Mouse (Mus musculus): ENCODE results near the gene Far1. TPM values are rescaled to one million over a fixed set of nuclear protein-coding genes. Genes with fewer than 3 reads are reported as not detected.

The Far1 gene
- total RNA-seq (2021), result 100 to 1,000 TPM; 116 TPM
- long read RNA-seq, experiment 1, full-length matches to known transcripts, result 40 of 54 reads
- long read RNA-seq, experiment 1, partial matches to known transcripts, result 8 of 54 reads
- long read RNA-seq, experiment 1, other reads (novel, unspliced or antisense), result 6 of 54 reads
- long read RNA-seq, experiment 2, full-length matches to known transcripts, result 30 of 43 reads
- long read RNA-seq, experiment 2, partial matches to known transcripts, result 6 of 43 reads
- long read RNA-seq, experiment 2, other reads (novel, unspliced or antisense), result 7 of 43 reads

GRCm38 (mm10) chr7:113513286-113513962, at the start of gene Far1:
Gene Far1 (plus strand): TSS chr7:113513834.
- DNase-seq (ENCODE audit: low spot score in 2 of 2), result peak; percentile 99
- intact Hi-C loops (cut with DNase I), result loop anchor here (10.0 kb wide), 1 partner anchor 129 kb away; the partner anchor contains the start of gene Pth

- no peak for DNase-seq (ENCODE audit: low spot score in 2 of 2)
- intact Hi-C loops (cut with DNase I), result no loop called here
Observed at GRCm38 (mm10) chr7:113468345-113468744, 45.3 kb upstream of the Far1 start.

- intact Hi-C loops (cut with DNase I), result no loop called here
- no peak for DNase-seq (ENCODE audit: low spot score in 2 of 2)
Observed at GRCm38 (mm10) chr7:113470671-113471070, 43.0 kb upstream of the Far1 start.

DNA sequence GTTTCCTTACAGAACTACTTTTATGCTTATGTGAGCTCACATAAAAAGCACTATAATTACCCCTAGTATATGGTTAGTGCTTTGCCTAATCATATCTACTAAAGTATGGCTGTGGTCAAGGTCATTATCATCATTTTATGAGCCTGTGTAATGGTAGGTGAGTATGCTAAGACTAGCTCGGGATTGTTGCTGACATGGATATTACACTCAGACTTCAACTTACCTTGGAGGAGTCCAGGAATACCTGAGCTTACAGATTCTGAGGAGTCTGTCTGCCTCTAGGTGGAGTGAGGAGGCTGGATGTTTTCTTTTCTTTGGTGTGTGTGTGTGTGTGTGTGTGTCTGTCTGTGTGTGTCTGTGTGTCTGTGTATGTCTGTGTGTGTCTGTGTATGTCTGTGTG, 42.0 kb upstream of the Far1 start:
- intact Hi-C loops (cut with DNase I), result no loop called here
- no peak for DNase-seq (ENCODE audit: low spot score in 2 of 2)

GRCm38 (mm10) chr7:113495792-113496191, 17.8 kb upstream of the Far1 start:
- intact Hi-C loops (cut with DNase I), result no loop called here
- no peak for DNase-seq (ENCODE audit: low spot score in 2 of 2)

DNA sequence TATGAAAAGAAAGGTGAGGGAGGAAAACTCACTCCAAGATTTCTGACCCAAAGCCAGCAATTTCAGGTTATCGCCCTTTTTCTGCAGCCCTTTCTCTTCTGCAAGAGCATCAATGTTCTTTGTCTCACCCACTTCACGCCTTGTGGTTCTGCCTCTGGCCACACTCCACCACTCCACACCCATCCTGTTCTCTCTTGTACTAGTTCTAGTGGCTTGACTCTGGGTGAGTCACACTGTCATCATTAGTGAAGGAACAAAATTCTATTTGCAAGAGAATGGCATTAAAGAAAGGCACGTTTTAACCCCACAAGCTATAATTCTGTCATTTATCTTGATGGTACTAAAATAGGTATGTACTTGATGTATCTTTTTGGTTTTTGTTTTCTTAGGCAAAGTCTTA, 15.2 kb upstream of the Far1 start:
- intact Hi-C loops (cut with DNase I), result no loop called here
- DNase-seq (ENCODE audit: low spot score in 2 of 2), result no peak

DNA sequence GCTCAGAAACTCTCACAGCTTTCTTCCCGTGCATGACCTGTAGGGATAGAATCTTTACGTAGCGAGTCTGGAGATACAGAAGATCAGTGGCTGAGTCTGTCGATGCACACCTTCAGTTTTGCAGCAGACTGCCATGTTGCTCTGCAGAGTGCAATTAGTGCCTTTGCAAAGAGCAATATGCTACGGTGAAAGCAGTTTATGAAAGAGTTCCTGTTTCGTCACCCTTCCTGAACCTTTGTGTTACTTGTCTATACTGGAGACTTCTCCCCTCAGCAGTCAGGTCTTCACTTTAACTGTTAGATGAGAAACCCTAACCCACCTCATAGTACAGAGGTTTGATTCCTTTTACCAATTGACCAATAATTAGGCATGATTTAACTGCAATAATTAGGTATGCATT, 13.8 kb upstream of the Far1 start:
- intact Hi-C loops (cut with DNase I), result no loop called here
- no peak for DNase-seq (ENCODE audit: low spot score in 2 of 2)

GRCm38 (mm10) chr7:113502453-113502852, 11.2 kb upstream of the Far1 start:
- DNase-seq (ENCODE audit: low spot score in 2 of 2), result no peak
- intact Hi-C loops (cut with DNase I), result no loop called here

DNA sequence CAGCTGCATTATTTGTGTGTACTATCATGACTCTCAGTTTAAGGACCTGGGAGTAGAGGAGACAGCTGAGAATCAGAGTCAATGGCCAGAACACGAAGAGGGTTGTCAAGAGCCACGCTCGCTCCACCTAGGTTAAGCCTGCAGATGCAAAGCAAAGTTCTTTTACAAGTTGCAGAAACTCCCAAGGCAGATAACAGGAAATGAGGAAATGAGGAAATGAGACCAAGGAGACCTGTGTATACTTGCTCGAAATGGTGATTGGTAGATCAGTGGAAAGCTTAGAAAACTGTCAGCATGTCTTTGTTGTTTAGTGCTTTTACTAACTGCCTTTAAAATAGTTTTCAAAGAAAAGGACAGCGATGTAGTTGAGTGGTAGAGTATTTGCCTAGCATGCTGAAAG, 8.6 kb upstream of the Far1 start:
- no peak for DNase-seq (ENCODE audit: low spot score in 2 of 2)
- intact Hi-C loops (cut with DNase I), result no loop called here

- no peak for DNase-seq (ENCODE audit: low spot score in 2 of 2)
- intact Hi-C loops (cut with DNase I), result no loop called here
Observed at GRCm38 (mm10) chr7:113505516-113506045, 8.1 kb upstream of the Far1 start.

DNA sequence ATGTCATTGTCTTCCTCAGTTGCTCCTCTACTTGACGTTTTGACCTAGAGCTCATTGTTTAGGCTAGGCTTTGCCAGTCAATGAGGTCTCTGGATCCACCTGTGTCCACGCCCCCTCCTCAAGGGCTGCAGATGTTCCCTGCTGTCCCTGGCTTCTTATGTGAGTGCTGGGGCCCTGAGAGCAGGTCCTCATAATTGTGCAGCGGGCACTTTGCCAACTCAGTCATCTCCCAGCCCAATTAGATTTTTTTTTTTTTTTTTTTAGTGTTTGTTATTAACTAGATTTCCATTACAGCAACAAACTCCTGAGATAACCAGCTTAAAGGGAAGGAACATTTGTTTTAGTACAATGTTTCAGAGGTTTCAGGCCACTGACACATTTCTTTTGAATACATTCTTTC, 5.8 kb upstream of the Far1 start:
- intact Hi-C loops (cut with DNase I), result no loop called here
- DNase-seq (ENCODE audit: low spot score in 2 of 2), result no peak

- no peak for DNase-seq (ENCODE audit: low spot score in 2 of 2)
- intact Hi-C loops (cut with DNase I), result loop anchor here (10.0 kb wide), 1 partner anchor 127 kb away; the partner anchor contains the start of gene Pth
Observed at GRCm38 (mm10) chr7:113511396-113511795, 2.2 kb upstream of the Far1 start.

- intact Hi-C loops (cut with DNase I), result loop anchor here (10.0 kb wide), 1 partner anchor 128 kb away; the partner anchor contains the start of gene Pth
Observed at GRCm38 (mm10) chr7:113512527-113513285, 928 bp upstream of the Far1 start.

DNA sequence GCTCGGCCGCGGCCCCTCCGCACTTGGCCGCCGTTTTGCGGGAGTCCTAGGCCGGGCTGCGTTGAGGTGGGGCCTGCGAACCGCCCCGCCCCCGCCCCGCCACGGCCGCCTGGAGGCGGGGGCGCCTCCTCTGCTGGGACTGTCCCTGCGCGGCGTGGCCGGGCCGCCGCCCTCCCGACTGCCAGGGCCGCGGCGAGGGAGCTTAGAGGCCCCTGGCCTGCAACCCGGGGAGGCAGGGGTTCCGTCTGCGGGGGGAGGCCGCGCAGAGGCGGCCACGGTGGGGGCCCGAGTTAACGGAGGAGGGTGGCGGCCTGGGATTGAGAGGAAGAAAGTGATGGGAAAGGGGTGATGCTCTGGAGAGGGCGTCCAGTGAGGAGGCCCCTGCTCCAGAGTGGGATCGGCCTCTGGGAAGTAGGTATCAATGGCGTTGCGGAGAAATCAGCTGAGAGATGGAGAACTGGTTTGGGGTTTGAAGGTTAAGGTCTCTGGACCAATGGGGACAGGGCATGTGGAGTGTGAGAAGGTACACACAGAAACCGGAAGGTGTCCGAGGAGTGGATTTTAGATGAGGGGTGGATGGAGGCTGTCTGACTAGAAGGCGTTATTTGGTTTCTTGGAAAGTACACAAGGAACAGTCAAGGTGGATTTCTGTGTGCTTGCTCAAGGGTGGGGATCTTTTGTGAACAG, 472 bp downstream of the Far1 start:
- intact Hi-C loops (cut with DNase I), result loop anchor here (10.0 kb wide), 1 partner anchor 129 kb away; the partner anchor contains the start of gene Pth
- DNase-seq (ENCODE audit: low spot score in 2 of 2), result peak in 1 of 2 experiments; percentile 9

More at GRCm38 (mm10) chr7:113512527-113513285, 928 bp upstream of the Far1 start:
- no peak for DNase-seq (ENCODE audit: low spot score in 2 of 2)

GRCm38 (mm10) chr7:113515831-113516230, 2.2 kb downstream of the Far1 start:
- intact Hi-C loops (cut with DNase I), result loop anchor here (10.0 kb wide), 1 partner anchor 131 kb away; the partner anchor contains the start of gene Pth

GRCm38 (mm10) chr7:113518419-113518818, 4.8 kb downstream of the Far1 start:
- intact Hi-C loops (cut with DNase I), result loop anchor here (10.0 kb wide), 1 partner anchor 134 kb away; the partner anchor contains the start of gene Pth

More at GRCm38 (mm10) chr7:113515831-113516230, 2.2 kb downstream of the Far1 start:
- no peak for DNase-seq (ENCODE audit: low spot score in 2 of 2)

GRCm38 (mm10) chr7:113518961-113519360, 5.3 kb downstream of the Far1 start:
- DNase-seq (ENCODE audit: low spot score in 2 of 2), result no peak
- intact Hi-C loops (cut with DNase I), result loop anchor here (10.0 kb wide), 1 partner anchor 134 kb away; the partner anchor contains the start of gene Pth

More at GRCm38 (mm10) chr7:113518419-113518818, 4.8 kb downstream of the Far1 start:
- DNase-seq (ENCODE audit: low spot score in 2 of 2), result no peak

GRCm38 (mm10) chr7:113543158-113543557, 29.5 kb downstream of the Far1 start:
- intact Hi-C loops (cut with DNase I), result no loop called here

More at GRCm38 (mm10) chr7:113543158-113543557, 29.5 kb downstream of the Far1 start:
- no peak for DNase-seq (ENCODE audit: low spot score in 2 of 2)
